Mouse (Mus musculus): ENCODE data around the gene Lurap1. TPM values are rescaled to one million over a fixed set of nuclear protein-coding genes. Genes with fewer than 3 reads are reported as not detected.

The Lurap1 gene
- polyA plus RNA-seq, 1 experiment from 2014 or later, result 3.7 TPM

- Histone ChIP-seq H3K9ac (ENCODE audit: low read depth, low read length) (no peak overlapping the region), H3K27ac (ENCODE audit: low read depth, low read length) (no peak overlapping the region), H3K9me3 (ENCODE audit: control insufficient read depth, low read length) (no peaks in the 10 kb centered on the region), H3K4me2 (ENCODE audit: low read length) (no peak overlapping the region), H3K36me3 (ENCODE audit: control insufficient read depth, insufficient read depth, low read length) (no peaks in the 10 kb centered on the region), H3K27me3 (replicated peaks; ENCODE audit: control insufficient read depth, insufficient read depth, low read length) (no peaks in the 10 kb centered on the region), H3K4me3 (ENCODE audit: low read length) (no peak overlapping the region), H3K4me1 (ENCODE audit: control insufficient read depth, insufficient read depth, low read depth, low read length) (peaks cover 12% of the 10 kb centered on the region)
- ATAC-seq, result no peak
- 55% methylated on average over 6 of the region's 6 CpGs for WGBS
Measured at GRCm38 (mm10) chr4:116127956-116128355, 23.2 kb downstream of the Lurap1 start.

DNA sequence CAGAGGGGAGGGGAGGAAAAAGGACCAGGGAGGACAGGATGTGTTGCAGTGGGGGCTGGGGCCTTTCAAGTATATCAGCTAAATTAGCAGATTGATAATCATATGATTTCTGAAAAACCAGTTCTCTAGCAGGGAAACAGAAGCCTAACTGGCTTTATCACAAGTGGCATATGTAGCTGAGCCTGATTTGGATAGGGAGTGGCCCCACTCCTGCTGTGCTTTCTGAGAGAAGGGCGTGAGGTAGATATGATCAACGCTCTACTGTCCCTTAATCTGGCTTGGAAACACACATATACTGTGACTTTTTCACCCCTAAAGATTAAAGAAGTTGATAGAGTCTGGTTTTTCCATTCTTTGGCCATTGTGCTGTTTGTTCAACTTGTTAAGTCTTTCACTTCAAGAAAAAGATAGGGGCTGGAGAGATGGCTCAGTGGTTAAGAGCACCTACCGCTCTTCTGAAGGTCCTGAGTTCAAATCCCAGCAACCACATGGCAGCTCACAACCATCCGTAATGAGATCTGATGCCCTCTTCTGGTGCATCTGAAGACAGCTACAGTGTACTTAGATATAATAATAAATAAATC lies 25.2 kb downstream of the Lurap1 start:
- H3K4me2 ChIP-seq (ENCODE audit: low read length), result no peak overlapping the region
- no peaks in the 10 kb centered on the region for H3K9me3 ChIP-seq (ENCODE audit: control insufficient read depth, low read length)
- H3K4me3 ChIP-seq (ENCODE audit: low read length), result no peak overlapping the region
- WGBS, result 98% methylated on average over 4 of the region's 4 CpGs
- H3K9ac ChIP-seq (ENCODE audit: low read depth, low read length), result no peak overlapping the region
- no peaks in the 10 kb centered on the region for H3K27me3 ChIP-seq (replicated peaks; ENCODE audit: control insufficient read depth, insufficient read depth, low read length)
- no peak overlapping the region for H3K27ac ChIP-seq (ENCODE audit: low read depth, low read length)
- no peaks in the 10 kb centered on the region for H3K36me3 ChIP-seq (ENCODE audit: control insufficient read depth, insufficient read depth, low read length)
- peaks cover 14% of the 10 kb centered on the region for H3K4me1 ChIP-seq (ENCODE audit: control insufficient read depth, insufficient read depth, low read depth, low read length)
- no peak for ATAC-seq

DNA sequence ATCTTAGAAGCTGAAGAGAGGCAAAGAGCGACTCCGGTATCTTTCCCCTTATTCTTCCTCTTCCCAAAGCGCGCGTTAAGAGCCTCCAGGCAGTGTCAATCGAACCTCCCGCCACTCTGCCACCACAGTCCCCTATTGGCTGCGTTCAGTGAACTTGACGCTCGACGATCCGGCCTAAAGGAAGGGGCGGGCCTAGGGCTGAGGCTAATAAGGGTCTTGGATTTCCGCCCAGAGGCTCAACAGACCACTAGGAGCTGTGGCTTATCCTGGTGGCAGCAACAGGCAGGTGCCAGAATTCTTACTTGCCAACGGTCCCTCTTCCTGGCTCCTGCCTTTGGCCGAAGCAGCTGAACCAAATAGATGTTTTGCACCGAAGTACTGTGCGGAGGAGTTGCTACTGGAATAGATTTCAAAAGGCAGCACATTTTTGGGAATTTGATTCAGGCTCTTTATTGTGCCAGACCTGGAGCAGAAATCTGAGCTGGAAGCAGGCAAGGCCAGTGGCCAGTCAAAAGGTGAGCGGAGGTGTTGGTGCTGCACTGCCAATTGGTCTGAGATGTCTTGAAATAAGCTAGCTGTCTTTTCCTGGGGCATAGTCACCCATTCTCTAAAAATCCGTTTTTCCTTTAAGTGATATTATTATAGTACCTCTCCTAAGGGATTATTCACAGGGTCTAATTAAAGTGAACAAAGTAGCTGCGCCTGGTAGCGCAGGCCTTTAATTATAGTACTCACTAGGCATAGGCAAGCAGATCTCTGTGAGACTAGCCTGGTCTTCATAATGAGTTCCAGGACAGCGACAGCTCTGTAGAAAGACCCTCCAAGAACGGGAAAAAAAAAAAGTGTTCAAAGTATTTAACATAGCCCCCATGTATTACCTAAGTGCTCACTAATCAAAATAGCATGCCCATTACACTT lies 27.3 kb downstream of the Lurap1 start, which contains the start of the genes Rad54l and Pomgnt1:
Gene Rad54l (minus strand): TSS at position 89 of the 918 bp plus-strand sequence.
Gene Pomgnt1 (plus strand): TSS at position 239 of the 918 bp plus-strand sequence.
- 4% methylated on average over 24 of the region's 24 CpGs for WGBS
- peak within 1 kb of the TSS; percentile 70 for H3K9ac ChIP-seq (ENCODE audit: low read depth, low read length)
- no peaks in the 10 kb centered on the region for H3K36me3 ChIP-seq (ENCODE audit: control insufficient read depth, insufficient read depth, low read length)
- peak within 1 kb of the TSS; percentile 67 for H3K27ac ChIP-seq (ENCODE audit: low read depth, low read length)
- peak within 1 kb of the TSS; percentile 62 for H3K4me3 ChIP-seq (ENCODE audit: low read length)
- ATAC-seq, result peak; percentile 98
- H3K4me1 ChIP-seq (ENCODE audit: control insufficient read depth, insufficient read depth, low read depth, low read length), result peaks cover 14% of the 10 kb centered on the region
- peak within 1 kb of the TSS; percentile 68 for H3K4me2 ChIP-seq (ENCODE audit: low read length)
- no peaks in the 10 kb centered on the region for H3K27me3 ChIP-seq (replicated peaks; ENCODE audit: control insufficient read depth, insufficient read depth, low read length)
- H3K9me3 ChIP-seq (ENCODE audit: control insufficient read depth, low read length), result no peaks in the 10 kb centered on the region

GRCm38 (mm10) chr4:116122762-116123161 lies 28.4 kb downstream of the Lurap1 start:
- Histone ChIP-seq H3K4me2 (ENCODE audit: low read length) (peak overlapping the region; percentile 68), H3K36me3 (ENCODE audit: control insufficient read depth, insufficient read depth, low read length) (no peaks in the 10 kb centered on the region), H3K4me3 (ENCODE audit: low read length) (peak overlapping the region; percentile 62), H3K9me3 (ENCODE audit: control insufficient read depth, low read length) (no peaks in the 10 kb centered on the region), H3K27me3 (replicated peaks; ENCODE audit: control insufficient read depth, insufficient read depth, low read length) (no peaks in the 10 kb centered on the region), H3K9ac (ENCODE audit: low read depth, low read length) (no peak overlapping the region), H3K27ac (ENCODE audit: low read depth, low read length) (no peak overlapping the region), H3K4me1 (ENCODE audit: control insufficient read depth, insufficient read depth, low read depth, low read length) (peaks cover 14% of the 10 kb centered on the region)
- no peak for ATAC-seq
- WGBS, result 0% methylated on average over 1 of the region's 1 CpGs

DNA sequence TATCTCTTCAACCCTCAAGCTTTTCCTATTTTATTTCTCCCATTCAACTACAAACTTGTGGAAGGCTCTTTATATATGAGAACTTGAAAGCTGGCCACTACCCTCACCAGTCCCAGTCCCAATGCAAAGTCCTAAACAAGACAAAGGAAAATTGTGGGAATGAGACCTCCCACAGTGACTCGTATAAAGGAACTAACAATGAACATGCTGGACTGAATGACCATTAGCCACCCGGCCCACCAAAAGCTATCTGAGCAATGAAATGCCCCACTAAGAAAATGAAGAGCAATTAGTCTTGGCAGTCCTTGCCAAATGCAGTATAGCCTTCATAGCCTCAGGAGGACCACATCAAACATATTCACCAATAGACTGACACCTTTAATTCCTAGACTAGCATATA lies 39.7 kb downstream of the Lurap1 start:
- no peak overlapping the region for H3K27ac ChIP-seq (ENCODE audit: low read depth, low read length)
- H3K4me3 ChIP-seq (ENCODE audit: low read length), result no peak overlapping the region
- WGBS, result 47% methylated on average over 2 of the region's 2 CpGs
- no peaks in the 10 kb centered on the region for H3K36me3 ChIP-seq (ENCODE audit: control insufficient read depth, insufficient read depth, low read length)
- ATAC-seq, result no peak
- H3K27me3 ChIP-seq (replicated peaks; ENCODE audit: control insufficient read depth, insufficient read depth, low read length), result no peaks in the 10 kb centered on the region
- no peak overlapping the region for H3K4me2 ChIP-seq (ENCODE audit: low read length)
- H3K9me3 ChIP-seq (ENCODE audit: control insufficient read depth, low read length), result no peaks in the 10 kb centered on the region
- H3K9ac ChIP-seq (ENCODE audit: low read depth, low read length), result no peak overlapping the region
- H3K4me1 ChIP-seq (ENCODE audit: control insufficient read depth, insufficient read depth, low read depth, low read length), result no peaks in the 10 kb centered on the region

DNA sequence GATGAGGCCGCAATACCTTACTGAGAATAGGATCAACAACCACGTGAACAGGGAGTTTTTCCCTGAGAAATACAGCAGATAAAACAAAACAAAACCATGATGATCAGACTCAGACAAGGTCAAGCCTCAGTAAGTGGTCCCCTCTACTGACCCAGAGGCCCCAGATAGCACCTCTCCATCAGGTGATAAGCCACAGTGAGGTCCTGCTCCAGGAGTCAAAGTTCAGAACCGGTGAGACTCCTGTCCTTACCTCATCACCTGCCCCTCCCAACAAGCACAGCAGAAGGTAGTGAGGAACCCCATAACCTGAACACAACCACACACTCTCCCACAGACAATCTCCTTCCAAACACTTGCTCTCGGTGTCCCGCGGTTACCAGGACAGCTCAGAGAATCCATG lies 40.4 kb downstream of the Lurap1 start:
- Histone ChIP-seq H3K27ac (ENCODE audit: low read depth, low read length) (no peak overlapping the region), H3K9ac (ENCODE audit: low read depth, low read length) (no peak overlapping the region), H3K9me3 (ENCODE audit: control insufficient read depth, low read length) (no peaks in the 10 kb centered on the region), H3K36me3 (ENCODE audit: control insufficient read depth, insufficient read depth, low read length) (no peaks in the 10 kb centered on the region), H3K27me3 (replicated peaks; ENCODE audit: control insufficient read depth, insufficient read depth, low read length) (no peaks in the 10 kb centered on the region), H3K4me3 (ENCODE audit: low read length) (no peak overlapping the region), H3K4me2 (ENCODE audit: low read length) (no peak overlapping the region), H3K4me1 (ENCODE audit: control insufficient read depth, insufficient read depth, low read depth, low read length) (no peaks in the 10 kb centered on the region)
- 98% methylated on average over 6 of the region's 6 CpGs for WGBS
- no peak for ATAC-seq

DNA sequence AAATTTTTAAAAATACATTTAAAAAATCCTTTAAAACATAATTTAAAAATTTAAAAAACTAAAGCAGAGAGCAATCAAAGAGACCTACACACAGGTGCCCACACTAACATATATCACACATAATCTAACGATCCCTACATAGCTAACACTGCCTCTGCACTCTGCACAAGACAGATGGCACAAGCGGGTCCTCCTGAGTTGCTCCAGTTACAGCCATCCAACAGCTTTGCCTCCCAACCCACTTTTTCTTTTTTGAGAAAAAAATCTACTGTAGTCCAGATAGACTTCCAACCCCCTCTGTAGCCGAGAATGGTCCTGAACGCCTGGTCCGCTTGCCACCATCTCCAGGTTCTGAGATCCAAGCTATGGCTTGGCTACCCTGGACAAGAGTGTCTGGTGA lies 45.9 kb downstream of the Lurap1 start:
- ATAC-seq, result no peak
- Histone ChIP-seq H3K4me3 (ENCODE audit: low read length) (no peak overlapping the region), H3K27me3 (replicated peaks; ENCODE audit: control insufficient read depth, insufficient read depth, low read length) (no peaks in the 10 kb centered on the region), H3K9ac (ENCODE audit: low read depth, low read length) (no peak overlapping the region), H3K4me2 (ENCODE audit: low read length) (no peak overlapping the region), H3K36me3 (ENCODE audit: control insufficient read depth, insufficient read depth, low read length) (0 out of 2 replicates have a peak, but pooled peaks cover 2% of the 10 kb centered on the region), H3K9me3 (ENCODE audit: control insufficient read depth, low read length) (no peaks in the 10 kb centered on the region), H3K27ac (ENCODE audit: low read depth, low read length) (no peak overlapping the region), H3K4me1 (ENCODE audit: control insufficient read depth, insufficient read depth, low read depth, low read length) (no peaks in the 10 kb centered on the region)
- 95% methylated on average over 5 of the region's 5 CpGs for WGBS

DNA sequence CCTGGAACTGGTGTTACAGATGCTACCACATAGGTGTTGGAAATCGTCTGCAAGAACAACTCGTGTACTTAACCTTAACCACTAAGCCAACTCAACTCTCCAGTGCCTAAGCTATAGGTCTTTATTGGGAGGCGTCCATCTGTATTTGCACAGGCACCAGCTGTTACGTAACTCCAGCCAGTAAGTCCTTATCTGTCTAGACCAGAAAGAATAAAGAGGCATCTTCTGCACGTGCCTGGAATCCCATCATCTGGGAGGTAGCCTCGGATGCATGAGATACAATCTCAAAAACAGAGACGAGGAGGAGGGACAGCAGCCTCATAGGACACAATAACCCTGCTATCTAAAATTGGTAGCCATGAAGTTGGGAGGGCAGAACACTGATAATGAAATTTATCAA lies 50.2 kb downstream of the Lurap1 start:
- peaks cover 35% of the 10 kb centered on the region for H3K36me3 ChIP-seq (ENCODE audit: control insufficient read depth, insufficient read depth, low read length)
- WGBS, result 86% methylated on average over 7 of the region's 7 CpGs
- no peaks in the 10 kb centered on the region for H3K4me1 ChIP-seq (ENCODE audit: control insufficient read depth, insufficient read depth, low read depth, low read length)
- H3K27me3 ChIP-seq (replicated peaks; ENCODE audit: control insufficient read depth, insufficient read depth, low read length), result no peaks in the 10 kb centered on the region
- H3K4me2 ChIP-seq (ENCODE audit: low read length), result no peak overlapping the region
- H3K9ac ChIP-seq (ENCODE audit: low read depth, low read length), result no peak overlapping the region
- H3K27ac ChIP-seq (ENCODE audit: low read depth, low read length), result no peak overlapping the region
- H3K4me3 ChIP-seq (ENCODE audit: low read length), result no peak overlapping the region
- ATAC-seq, result no peak
- no peaks in the 10 kb centered on the region for H3K9me3 ChIP-seq (ENCODE audit: control insufficient read depth, low read length)

- H3K4me2 ChIP-seq (ENCODE audit: low read length), result no peak overlapping the region
- H3K36me3 ChIP-seq (ENCODE audit: control insufficient read depth, insufficient read depth, low read length), result peaks cover 60% of the 10 kb centered on the region
- no peak overlapping the region for H3K9ac ChIP-seq (ENCODE audit: low read depth, low read length)
- no peaks in the 10 kb centered on the region for H3K27me3 ChIP-seq (replicated peaks; ENCODE audit: control insufficient read depth, insufficient read depth, low read length)
- H3K4me1 ChIP-seq (ENCODE audit: control insufficient read depth, insufficient read depth, low read depth, low read length), result no peaks in the 10 kb centered on the region
- no peak for ATAC-seq
- H3K4me3 ChIP-seq (ENCODE audit: low read length), result no peak overlapping the region
- no peaks in the 10 kb centered on the region for H3K9me3 ChIP-seq (ENCODE audit: control insufficient read depth, low read length)
- no peak overlapping the region for H3K27ac ChIP-seq (ENCODE audit: low read depth, low read length)
- 86% methylated on average over 8 of the region's 8 CpGs for WGBS
Measured at GRCm38 (mm10) chr4:116097211-116097610, 53.9 kb downstream of the Lurap1 start.

All from hindbrain, embryonic 16.5 days (tissue).